Mouse (Mus musculus): ENCODE measurements around the gene Mmp14.

Mmp14 gene

DNA sequence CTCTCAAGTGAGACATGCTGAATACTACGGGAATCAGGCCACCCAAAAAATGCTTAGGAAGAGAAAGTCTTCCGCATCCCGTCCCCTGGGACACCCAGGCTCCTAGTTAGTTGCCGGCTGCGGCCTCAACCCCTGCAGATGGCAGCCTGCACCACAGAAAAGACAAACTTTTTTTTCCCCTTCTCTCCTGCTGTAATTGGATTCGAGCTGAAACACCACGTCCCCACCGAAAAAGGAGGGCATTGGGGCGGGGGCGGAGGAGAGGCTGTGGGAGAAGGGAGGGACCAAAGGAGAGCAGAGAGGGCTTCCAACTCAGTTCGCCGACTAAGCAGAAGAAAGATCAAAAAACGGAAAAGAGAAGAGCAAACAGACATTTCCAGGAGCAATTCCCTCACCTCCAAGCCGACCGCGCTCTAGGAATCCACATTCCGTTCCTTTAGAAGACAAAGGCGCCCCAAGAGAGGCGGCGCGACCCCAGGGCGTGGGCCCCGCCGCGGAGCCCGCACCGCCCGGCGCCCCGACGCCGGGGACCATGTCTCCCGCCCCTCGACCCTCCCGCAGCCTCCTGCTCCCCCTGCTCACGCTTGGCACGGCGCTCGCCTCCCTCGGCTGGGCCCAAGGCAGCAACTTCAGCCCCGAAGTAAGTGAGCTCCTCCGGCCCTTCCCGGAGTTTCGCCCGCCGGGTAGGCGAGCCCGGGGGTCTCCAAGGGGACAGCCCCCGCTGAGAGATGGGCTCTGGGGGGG lies at the start of gene Mmp14:
Gene Mmp14 (plus strand): TSS at position 279 of the 744 bp plus-strand sequence.
- in situ Hi-C loops (cut with MboI; ENCODE audit: low sequenced_read_pairs) = no loop called here

- in situ Hi-C loops (cut with MboI; ENCODE audit: low sequenced_read_pairs) = no loop called here
Measured at GRCm38 (mm10) chr14:54381816-54382215, 49.6 kb upstream of the Mmp14 start.

GRCm38 (mm10) chr14:54382641-54383040 lies 48.8 kb upstream of the Mmp14 start:
- in situ Hi-C loops (cut with MboI; ENCODE audit: low sequenced_read_pairs) = no loop called here

- in situ Hi-C loops (cut with MboI; ENCODE audit: low sequenced_read_pairs) = no loop called here
Measured at GRCm38 (mm10) chr14:54383355-54383771, 48.0 kb upstream of the Mmp14 start.

- in situ Hi-C loops (cut with MboI; ENCODE audit: low sequenced_read_pairs) = no loop called here
Measured at GRCm38 (mm10) chr14:54384396-54384795, 47.0 kb upstream of the Mmp14 start.

DNA sequence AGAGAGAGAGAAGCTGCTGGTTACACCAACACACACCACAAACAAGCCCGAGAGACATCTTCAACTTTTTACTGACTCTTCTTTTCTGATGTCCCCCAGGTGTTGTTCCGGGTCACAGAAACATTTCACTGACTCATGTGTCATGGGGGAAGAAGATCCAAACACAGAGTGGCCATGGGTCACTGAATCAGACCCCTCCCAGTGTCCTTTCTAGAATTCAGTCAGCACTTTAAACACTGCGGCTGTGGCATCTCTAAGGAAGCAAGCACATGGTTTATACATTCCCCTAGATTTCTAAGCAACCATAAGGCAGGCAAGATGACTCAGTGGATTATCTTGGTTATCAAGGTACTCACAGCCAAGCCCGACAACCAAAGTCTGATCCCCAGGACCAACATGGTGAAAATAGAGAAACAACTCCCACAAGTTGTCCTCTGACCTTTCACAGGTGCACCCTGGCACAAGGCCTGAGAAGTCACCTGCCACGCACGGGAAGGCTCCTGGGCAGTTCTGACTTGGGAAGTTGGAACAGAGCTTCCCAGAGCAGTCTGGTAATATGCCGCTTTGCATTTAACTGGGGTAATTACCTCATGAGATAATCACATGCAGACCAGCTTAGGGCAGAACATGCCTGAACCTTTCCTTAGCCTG lies 45.3 kb upstream of the Mmp14 start:
- in situ Hi-C loops (cut with MboI; ENCODE audit: low sequenced_read_pairs) = no loop called here

DNA sequence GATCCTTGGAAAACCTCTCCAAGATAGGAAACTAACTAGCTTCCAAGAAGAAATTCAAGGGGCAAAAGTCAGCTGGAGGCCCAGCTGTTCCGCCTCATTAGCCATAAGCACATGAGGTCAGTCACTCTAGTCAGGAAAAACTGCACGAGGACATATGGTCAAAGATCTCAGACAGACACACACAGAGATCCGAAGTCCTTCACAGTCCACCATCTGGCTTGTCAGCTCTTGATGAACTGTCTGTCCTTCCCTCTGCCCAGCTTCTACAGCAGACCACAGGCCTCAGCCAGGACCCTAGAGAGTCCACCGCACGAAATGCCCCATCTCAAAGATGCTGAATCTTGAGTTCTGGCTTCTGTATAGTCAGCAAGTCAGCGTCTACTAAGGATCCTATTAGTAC lies 43.9 kb upstream of the Mmp14 start:
- in situ Hi-C loops (cut with MboI; ENCODE audit: low sequenced_read_pairs) = no loop called here

GRCm38 (mm10) chr14:54390843-54391242 lies 40.6 kb upstream of the Mmp14 start:
- in situ Hi-C loops (cut with MboI; ENCODE audit: low sequenced_read_pairs) = no loop called here

- in situ Hi-C loops (cut with MboI; ENCODE audit: low sequenced_read_pairs) = no loop called here
Measured at GRCm38 (mm10) chr14:54393794-54394193, 37.6 kb upstream of the Mmp14 start.

DNA sequence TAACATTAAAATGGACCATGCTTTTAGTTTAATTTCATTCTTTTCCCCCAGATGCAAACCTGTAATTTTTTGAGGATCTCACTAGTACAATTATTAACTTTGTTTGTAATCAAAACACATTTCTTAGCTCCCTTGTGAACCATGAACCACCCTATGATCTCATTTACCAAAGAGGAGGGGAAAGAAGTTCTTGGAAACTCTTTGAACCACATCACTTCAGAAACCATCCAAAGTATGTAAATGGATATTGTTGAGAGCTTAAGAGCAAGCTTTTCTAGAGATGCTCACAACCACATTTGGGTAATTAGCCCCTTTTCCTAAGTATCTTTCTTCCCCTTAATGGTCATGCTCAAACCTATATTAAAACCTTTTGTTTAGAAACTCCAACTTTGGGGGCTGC lies 37.1 kb upstream of the Mmp14 start:
- in situ Hi-C loops (cut with MboI; ENCODE audit: low sequenced_read_pairs) = no loop called here

DNA sequence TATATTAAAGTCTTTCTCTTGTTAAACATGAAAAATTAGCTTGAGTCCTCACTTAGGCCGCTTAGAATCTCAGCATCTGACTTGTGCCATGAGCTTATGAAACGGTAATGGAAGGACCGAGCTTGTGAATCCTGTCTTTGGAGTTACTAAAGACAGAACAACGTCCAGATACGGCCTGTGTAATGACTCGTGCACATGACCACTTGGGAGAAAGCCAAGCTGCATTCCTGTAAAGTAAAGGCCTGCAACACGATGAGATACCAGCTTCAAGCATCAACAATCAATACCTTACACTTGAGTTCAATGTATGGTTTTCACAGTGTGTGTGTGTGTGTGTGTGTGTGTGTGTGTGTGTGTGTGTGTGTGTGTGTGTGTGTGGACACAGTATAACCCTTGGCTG lies 34.7 kb upstream of the Mmp14 start:
- in situ Hi-C loops (cut with MboI; ENCODE audit: low sequenced_read_pairs) = no loop called here

GRCm38 (mm10) chr14:54397872-54398527 lies 33.4 kb upstream of the Mmp14 start:
- in situ Hi-C loops (cut with MboI; ENCODE audit: low sequenced_read_pairs) = no loop called here

DNA sequence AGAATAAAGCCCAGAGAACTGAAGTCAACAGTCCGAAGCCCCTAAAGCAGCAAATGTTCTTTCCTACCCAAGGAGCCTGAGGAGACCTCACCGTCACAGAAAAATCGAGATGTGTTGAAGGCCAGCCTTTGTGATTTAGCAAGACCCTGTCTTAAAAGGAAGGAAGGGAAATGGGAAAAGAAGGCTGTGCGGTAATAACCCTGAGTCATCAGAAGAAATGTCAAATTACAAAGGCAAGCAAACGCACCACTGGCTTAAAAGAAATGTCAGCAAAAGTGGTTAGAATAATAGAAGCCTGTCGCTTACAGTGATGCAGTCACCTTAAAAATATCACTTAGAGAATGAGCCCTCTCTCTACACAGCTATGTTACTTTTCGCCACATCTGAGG lies 32.9 kb upstream of the Mmp14 start:
- in situ Hi-C loops (cut with MboI; ENCODE audit: low sequenced_read_pairs) = no loop called here

GRCm38 (mm10) chr14:54398921-54399382 lies 32.5 kb upstream of the Mmp14 start:
- in situ Hi-C loops (cut with MboI; ENCODE audit: low sequenced_read_pairs) = no loop called here

GRCm38 (mm10) chr14:54401723-54402122 lies 29.7 kb upstream of the Mmp14 start:
- in situ Hi-C loops (cut with MboI; ENCODE audit: low sequenced_read_pairs) = loop anchor here (25.0 kb wide), 1 partner anchor 164 kb away; no protein-coding TSS in a partner anchor

- in situ Hi-C loops (cut with MboI; ENCODE audit: low sequenced_read_pairs) = loop anchor here (25.0 kb wide), 1 partner anchor 171 kb away; no protein-coding TSS in a partner anchor
Measured at GRCm38 (mm10) chr14:54408336-54409056, 22.9 kb upstream of the Mmp14 start.

GRCm38 (mm10) chr14:54409057-54409645 lies 22.3 kb upstream of the Mmp14 start:
- in situ Hi-C loops (cut with MboI; ENCODE audit: low sequenced_read_pairs) = loop anchor here (25.0 kb wide), 1 partner anchor 172 kb away; no protein-coding TSS in a partner anchor

DNA sequence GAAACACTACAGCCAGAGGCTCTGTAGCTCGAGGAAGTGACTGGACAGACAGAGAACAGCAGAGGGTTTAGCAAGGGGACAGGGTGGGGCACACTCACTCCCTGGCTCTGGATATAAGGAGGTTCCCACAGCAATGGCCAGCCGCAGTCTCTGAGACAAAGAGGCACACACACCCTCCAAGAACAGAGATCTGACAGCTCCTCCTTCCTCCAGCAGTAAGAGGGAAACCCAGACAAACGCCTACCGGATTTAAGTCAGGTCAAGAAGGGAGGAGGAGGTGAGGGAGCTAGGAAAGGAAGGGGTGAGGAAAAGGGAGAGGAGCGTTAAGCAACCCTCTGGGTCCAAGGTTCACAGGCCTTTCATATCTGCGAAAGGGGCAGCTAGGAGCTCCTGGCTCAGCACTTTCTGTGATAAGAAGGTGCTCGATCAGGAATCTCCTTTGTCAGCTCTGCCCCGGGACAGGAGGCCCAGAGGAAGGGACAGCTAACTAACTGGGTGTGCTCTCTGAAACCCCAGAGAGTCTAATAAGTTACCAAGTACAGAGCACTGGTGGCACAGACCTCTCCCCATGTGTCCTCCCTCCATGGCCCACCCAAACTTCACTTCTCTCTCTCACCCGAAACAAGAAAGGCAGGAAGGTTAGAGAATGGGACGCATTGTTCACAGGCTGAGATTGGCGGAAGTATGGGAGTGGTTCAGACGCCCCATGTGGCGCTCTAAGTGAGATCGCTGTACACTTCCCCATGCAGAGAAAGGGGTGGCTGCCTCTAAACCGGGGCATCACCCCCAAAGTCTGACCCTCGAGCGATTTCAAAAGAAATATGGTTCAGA lies 21.2 kb upstream of the Mmp14 start:
- in situ Hi-C loops (cut with MboI; ENCODE audit: low sequenced_read_pairs) = loop anchor here (25.0 kb wide), 1 partner anchor 173 kb away; no protein-coding TSS in a partner anchor

DNA sequence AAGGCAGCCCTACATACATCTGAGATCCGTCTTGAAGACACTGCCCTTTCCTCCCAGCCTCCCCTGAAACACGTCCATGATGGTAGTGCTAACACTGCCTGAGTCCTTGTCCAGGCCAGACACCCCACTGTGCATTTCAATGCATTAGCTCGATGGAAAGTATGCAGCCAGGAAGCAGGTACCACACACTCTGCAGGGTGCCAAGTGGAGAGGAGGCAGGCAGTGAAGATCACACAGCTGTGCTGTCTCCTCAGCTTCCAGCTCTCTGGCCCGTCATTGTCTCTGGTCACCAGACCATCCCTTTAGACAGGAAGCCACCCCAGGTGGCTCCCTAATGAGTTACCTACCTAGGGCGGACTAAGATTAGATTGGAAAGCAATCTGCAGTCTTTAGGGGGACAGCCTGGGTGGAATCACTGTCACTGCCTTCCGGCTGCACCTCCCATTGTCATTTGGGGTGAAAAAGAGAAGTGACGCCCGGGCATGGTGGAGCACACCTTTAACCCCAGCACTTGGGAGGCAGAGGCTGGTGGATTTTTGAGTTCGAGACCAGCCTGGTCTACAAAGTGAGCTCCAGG lies 19.3 kb upstream of the Mmp14 start:
- in situ Hi-C loops (cut with MboI; ENCODE audit: low sequenced_read_pairs) = loop anchor here (25.0 kb wide), 1 partner anchor 175 kb away; no protein-coding TSS in a partner anchor
